Mouse (Mus musculus): Measurements from ENCODE around the gene Hist1h3c. TPM values are rescaled to one million over a fixed set of nuclear protein-coding genes. Genes with fewer than 3 reads are reported as not detected.

Gene Hist1h3c
- total and polyA plus RNA-seq, 3 experiments = 2.5 TPM; not detected in 2

- Histone ChIP-seq H3K9ac (ENCODE audit: low read depth, low read length) (peak overlapping the region; percentile 85), H3K36me3 (ENCODE audit: control insufficient read depth, insufficient read depth, low read length) (peaks cover 18% of the 10 kb centered on the region), H3K4me3 (peak overlapping the region; percentile 89), H3K4me1 (ENCODE audit: control insufficient read depth, insufficient read depth, low read length) (peaks cover 1% of the 10 kb centered on the region; the same call in 1 of the 2 replicates), H3K27ac (peak overlapping the region; percentile 96), H3K79me2 (replicated peaks; ENCODE audit: control insufficient read depth, insufficient read depth, low read length) (no peaks in the 10 kb centered on the region), H3K27me3 (ENCODE audit: control insufficient read depth, insufficient read depth, low read length) (no peaks in the 10 kb centered on the region)
- WGBS = under 1% methylated on average over 39 of the region's 39 CpGs
- TF ChIP-seq POLR2A (IDR thresholded peaks at IDR 0.05; ENCODE audit: insufficient read depth, low read depth, low read length) (peak; percentile 92), EP300 (IDR thresholded peaks at IDR 0.05; ENCODE audit: insufficient read depth, low read depth, low read length) (peak; percentile 77; the same call in 1 of the 2 replicates), CTCF (IDR thresholded peaks at IDR 0.05) (0 out of 2 replicates have a peak, but pooled peaks have one; percentile 15)
- intact Hi-C loops (cut with DNase I) = loop anchor here (1.0 to 10.0 kb wide), 2 partner anchors 41 to 1984 kb away; partner anchors contain the start of genes Hist1h2ak, Hist1h2bn, Hist1h4c and Hist1h4k
- peak; percentile 90 to 97 for DNase-seq
Observed at GRCm38 (mm10) chr13:23739069-23739921, 6.1 kb downstream of the Hist1h3c start.

GRCm38 (mm10) chr13:23738677-23739068 lies 6.7 kb downstream of the Hist1h3c start, which contains the start of gene Hist1h1c:
TSS of gene Hist1h1c (plus strand) at chr13:23738808.
- Histone ChIP-seq H3K27ac (peak within 1 kb of the TSS; percentile 96), H3K36me3 (ENCODE audit: control insufficient read depth, insufficient read depth, low read length) (peaks cover 18% of the 10 kb centered on the region), H3K27me3 (ENCODE audit: control insufficient read depth, insufficient read depth, low read length) (no peaks in the 10 kb centered on the region), H3K79me2 (replicated peaks; ENCODE audit: control insufficient read depth, insufficient read depth, low read length) (no peaks in the 10 kb centered on the region), H3K4me1 (ENCODE audit: control insufficient read depth, insufficient read depth, low read length) (peaks cover 1% of the 10 kb centered on the region; the same call in 1 of the 2 replicates), H3K9ac (ENCODE audit: low read depth, low read length) (peak within 1 kb of the TSS; percentile 71), H3K4me3 (peak within 1 kb of the TSS; percentile 89)
- TF ChIP-seq CTCF (IDR thresholded peaks at IDR 0.05) (peak; percentile 15; the same call in 1 of the 2 replicates), POLR2A (IDR thresholded peaks at IDR 0.05; ENCODE audit: insufficient read depth, low read depth, low read length) (peak; percentile 98), EP300 (IDR thresholded peaks at IDR 0.05; ENCODE audit: insufficient read depth, low read depth, low read length) (peak; percentile 61; the same call in 1 of the 2 replicates)
- intact Hi-C loops (cut with DNase I) = loop anchor here (1.0 to 10.0 kb wide), 2 partner anchors 40 to 1984 kb away; partner anchors contain the start of genes Hist1h2ak, Hist1h2bn, Hist1h4c and Hist1h4k
- under 1% methylated on average over 38 of the region's 38 CpGs for WGBS
- DNase-seq = peak; percentile 92 to 94

GRCm38 (mm10) chr13:23738041-23738440 lies 7.4 kb downstream of the Hist1h3c start:
- intact Hi-C loops (cut with DNase I) = loop anchor here (10.0 kb wide), 1 partner anchor 1983 kb away; the partner anchor contains the start of genes Hist1h2ak, Hist1h2bn and Hist1h4k
- DNase-seq = no peak
- no peaks in the 10 kb centered on the region for H3K79me2 ChIP-seq (replicated peaks; ENCODE audit: control insufficient read depth, insufficient read depth, low read length)
- peak overlapping the region; percentile 71; the same call in 1 of the 2 replicates for H3K9ac ChIP-seq (ENCODE audit: low read depth, low read length)
- H3K4me1 ChIP-seq (ENCODE audit: control insufficient read depth, insufficient read depth, low read length) = peaks cover 1% of the 10 kb centered on the region; the same call in 1 of the 2 replicates
- peaks cover 17% of the 10 kb centered on the region for H3K36me3 ChIP-seq (ENCODE audit: control insufficient read depth, insufficient read depth, low read length)
- H3K27ac ChIP-seq = peak overlapping the region; percentile 96
- no peaks in the 10 kb centered on the region for H3K27me3 ChIP-seq (ENCODE audit: control insufficient read depth, insufficient read depth, low read length)
- H3K4me3 ChIP-seq = peak overlapping the region; percentile 89
- TF ChIP-seq EP300 (IDR thresholded peaks at IDR 0.05; ENCODE audit: insufficient read depth, low read depth, low read length) (no peak), CTCF (IDR thresholded peaks at IDR 0.05) (no peak)
- 27% methylated on average over 4 of the region's 4 CpGs for whole genome bisulfite sequencing

GRCm38 (mm10) chr13:23737091-23737490 lies 8.3 kb downstream of the Hist1h3c start:
- intact Hi-C loops (cut with DNase I) = loop anchor here (10.0 kb wide), 1 partner anchor 1982 kb away; the partner anchor contains the start of genes Hist1h2ak, Hist1h2bn and Hist1h4k
- DNase-seq = no peak
- H3K4me3 ChIP-seq = no peak overlapping the region
- H3K27ac ChIP-seq = no peak overlapping the region
- H3K27me3 ChIP-seq (ENCODE audit: control insufficient read depth, insufficient read depth, low read length) = no peaks in the 10 kb centered on the region
- H3K9ac ChIP-seq (ENCODE audit: low read depth, low read length) = no peak overlapping the region
- peaks cover 13% of the 10 kb centered on the region for H3K36me3 ChIP-seq (ENCODE audit: control insufficient read depth, insufficient read depth, low read length)
- WGBS = 89% methylated on average over 5 of the region's 5 CpGs
- H3K79me2 ChIP-seq (replicated peaks; ENCODE audit: control insufficient read depth, insufficient read depth, low read length) = no peaks in the 10 kb centered on the region
- H3K4me1 ChIP-seq (ENCODE audit: control insufficient read depth, insufficient read depth, low read length) = peaks cover 3% of the 10 kb centered on the region
- no peak for TF ChIP-seq CTCF (IDR thresholded peaks at IDR 0.05)

GRCm38 (mm10) chr13:23732156-23732804 lies 13.1 kb downstream of the Hist1h3c start:
- 20% methylated on average over 8 of the region's 8 CpGs for WGBS
- no peak overlapping the region for H3K4me3 ChIP-seq
- no peaks in the 10 kb centered on the region for H3K79me2 ChIP-seq (replicated peaks; ENCODE audit: control insufficient read depth, insufficient read depth, low read length)
- no peak overlapping the region for H3K27ac ChIP-seq
- TF ChIP-seq CTCF (IDR thresholded peaks at IDR 0.05) (peak; percentile 94), EP300 (IDR thresholded peaks at IDR 0.05; ENCODE audit: insufficient read depth, low read depth, low read length) (no peak)
- no peak overlapping the region for H3K9ac ChIP-seq (ENCODE audit: low read depth, low read length)
- intact Hi-C loops (cut with DNase I) = loop anchor here (1.0 to 10.0 kb wide), 2 partner anchors 31 to 1977 kb away; partner anchors contain the start of genes Hist1h2ak, Hist1h2bn and Hist1h4k
- no peak for DNase-seq
- peaks cover 5% of the 10 kb centered on the region for H3K4me1 ChIP-seq (ENCODE audit: control insufficient read depth, insufficient read depth, low read length)
- H3K36me3 ChIP-seq (ENCODE audit: control insufficient read depth, insufficient read depth, low read length) = no peaks in the 10 kb centered on the region
- no peaks in the 10 kb centered on the region for H3K27me3 ChIP-seq (ENCODE audit: control insufficient read depth, insufficient read depth, low read length)
